Comparison of ENCODE assay signal across 8 mouse cellular contexts in genomic region chr17:25823452-25823851, GRCm38 (mm10). TPM values are rescaled to one million over a fixed set of nuclear protein-coding genes. Genes with fewer than 3 reads are reported as not detected.
DNase-seq lines count a peak whose midpoint lies in the region; ATAC-seq lines count a peak whose summit lies in the region.

Wdr24 (plus strand) TSS chr17:25823627.

- intact Hi-C loops in left cerebral cortex, postnatal 25 days (cut with DNase I): loop anchor here (1.0 kb wide), 1 partner anchor 10 kb away; no protein-coding TSS in a partner anchor

- DNase-seq in ovary, postnatal 10 days (ENCODE audit: low spot score): peak; percentile 53
- no peak for DNase-seq in ovary, adult 18-20 months (ENCODE audit: low spot score)
- peak; percentile 70 to 86 for DNase-seq in cerebellum, postnatal 36 days
- peak in 1 of 2 experiments; percentile 65 for DNase-seq in gastrocnemius, postnatal 4 days (ENCODE audit: low spot score in 2 of 2)
- peak; percentile 80 to 89 for DNase-seq in left cerebral cortex, postnatal 25 days (ENCODE audit: low spot score in 2 of 2)
- peak; percentile 87 for DNase-seq in mesoderm, embryonic 11.5 days (ENCODE audit: low read depth, low spot score)
- DNase-seq in spleen, adult 18-20 months: peak; percentile 46 to 71

- H3K4me1 ChIP-seq in intestine, embryonic 15.5 days (replicated peaks): peaks cover 28% of the 10 kb centered on the region

- under 1% methylated on average over 18 of the region's 18 CpGs for WGBS in intestine, embryonic 15.5 days

- peaks cover 20% of the 10 kb centered on the region for H3K27me3 ChIP-seq in intestine, embryonic 15.5 days (replicated peaks)

- H3K4me3 ChIP-seq in intestine, embryonic 15.5 days (replicated peaks): peak within 1 kb of the TSS; percentile 61

- peak within 1 kb of the TSS; percentile 57; the same call in 1 of the 2 replicates for H3K27ac ChIP-seq in intestine, embryonic 15.5 days

- peak; percentile 71 for ATAC-seq in intestine, embryonic 15.5 days

- peak within 1 kb of the TSS; percentile 59 for H3K9ac ChIP-seq in intestine, embryonic 15.5 days

- peaks cover 5% of the 10 kb centered on the region; the same call in 1 of the 2 replicates for H3K36me3 ChIP-seq in intestine, embryonic 15.5 days

- no peaks in the 10 kb centered on the region for H3K9me3 ChIP-seq in intestine, embryonic 15.5 days

- peak within 1 kb of the TSS; percentile 86 for H3K4me2 ChIP-seq in intestine, embryonic 15.5 days (replicated peaks)

RNA-seq across cellular contexts. Expression of gene Wdr24, which starts in this region (rescaled TPM):
- total RNA-seq in gastrocnemius, postnatal 4 days (2021): 10 to 100 TPM; 12.2 to 13.7 TPM
- 25.4 and 27.7 TPM in 2 replicates for polyA plus RNA-seq in intestine, embryonic 15.5 days (2015; fragmentation: Nextera tagmentation; extraction: Ambion mirVana)
- total RNA-seq in left cerebral cortex, postnatal 25 days (2021): 10 to 100 TPM; 25.1 to 25.4 TPM
